Mouse (Mus musculus) lung, postnatal 0 days (tissue): ENCODE data around the gene Ascc2.

Experiments used
- CTCF ChIP-seq: IDR thresholded peaks from 2 replicates; pipeline ENCODE4 v1.5.1; 2016; ENCODE audit warnings: antibody characterized with exemption, mild to moderate bottlenecking
- EP300 ChIP-seq: IDR thresholded peaks from 2 replicates; pipeline ENCODE4 v1.6.1; 2016; ENCODE audit warnings: antibody characterized with exemption, mild to moderate bottlenecking, control low read depth

GRCm38 (mm10) chr11:4620017-4620485 is 17.5 kb upstream of the Ascc2 start, which contains the start of gene Gm11032:
- TF ChIP-seq CTCF (no peak), EP300 (no peak)
